Mouse (Mus musculus) heart, adult 2 months (tissue): ENCODE measurements at regions not wholly inside any gene's neighbourhood (a gene's known extent, or its start where the extent isn't known, plus 50 kb on each side); places are given as distances from the start of the nearest gene placed in this dataset.

ENCODE experiments used
- CTCF ChIP-seq: fragments of 200-600 bp; IDR thresholded peaks from 2 replicates; pipeline ENCODE4 v1.8.1; 2022; ENCODE audit warnings: antibody characterized with exemption, mild to moderate bottlenecking, moderate library complexity
- POLR2A ChIP-seq: fragments of 200-500 bp; IDR thresholded peaks from 2 replicates; pipeline ENCODE4 v1.6.1; 2011; ENCODE audit warnings: mild to moderate bottlenecking, low read depth, low read length, control low read depth; ENCODE audit not compliant: insufficient read depth

DNA sequence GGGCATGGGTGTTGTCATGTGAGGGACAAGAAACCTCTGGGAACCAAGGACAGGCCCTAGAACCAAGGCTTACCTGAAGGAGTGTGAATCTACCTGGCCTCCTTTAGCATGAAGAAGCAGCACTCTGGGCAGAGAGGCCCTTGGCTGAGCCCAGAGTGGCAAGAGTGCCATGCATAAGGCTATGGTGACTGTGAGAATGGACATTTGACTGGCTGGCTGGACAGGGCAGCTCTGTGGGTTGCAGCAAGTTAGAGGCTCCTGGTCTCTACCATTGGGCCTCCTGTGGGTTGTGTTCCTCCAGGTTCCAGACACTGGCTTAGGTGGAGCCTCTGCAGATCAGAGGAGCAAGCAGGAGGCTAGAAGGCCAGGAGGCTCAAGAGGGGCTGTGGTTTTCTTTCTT is 78.9 kb downstream of the 1700001O22Rik start:
- no peak for TF ChIP-seq CTCF
- no peak for TF ChIP-seq POLR2A
